Mouse (Mus musculus) brown adipose tissue, adult 24 weeks (tissue): ENCODE data around the gene Vstm2l. TPM values are rescaled to one million over a fixed set of nuclear protein-coding genes. Genes with fewer than 3 reads are reported as not detected.
A peak's percentile ranks its signal among the peaks of the same experiment; 100 is the strongest.

Experiments used
- H3K27ac ChIP-seq: fragments of 200-500 bp; replicated peaks from 2 replicates; pipeline ENCODE4 v1.5.1; 2012; ENCODE audit warnings: low read depth, mild to moderate bottlenecking, low read length
- H3K4me1 ChIP-seq: fragments of 200-500 bp; 2 replicates; pipeline ENCODE4 v1.6.1; 2012; ENCODE audit warnings: low read length, mixed read lengths; ENCODE audit not compliant: control insufficient read depth, insufficient read depth, insufficient read length
- H3K4me3 ChIP-seq: fragments of 200-500 bp; 2 replicates; pipeline ENCODE4 v1.5.1; 2012; ENCODE audit warnings: low read depth, mild to moderate bottlenecking, low read length, moderate library complexity; ENCODE audit not compliant: insufficient read depth
- polyA plus RNA-seq: library from polyadenylated mRNA; stranded (reverse); fragments of >200 nt; gene quantifications from 2 replicates; pipeline ENCODE4 v1.2.4, GENCODE M21; 2012; ENCODE audit not compliant: missing spikeins, insufficient read depth, insufficient read length

The Vstm2l gene
- polyA plus RNA-seq, 1 experiment, result not detected

- Histone ChIP-seq H3K4me3 (no peak overlapping the region), H3K4me1 (no peaks in the 10 kb centered on the region), H3K27ac (no peak overlapping the region)
These were observed 4.1 kb downstream of the Vstm2l start for GRCm38 (mm10) chr2:157918529-157918928.

- H3K27ac ChIP-seq, result no peak overlapping the region
- no peak overlapping the region for H3K4me3 ChIP-seq
- no peaks in the 10 kb centered on the region for H3K4me1 ChIP-seq
These were observed 7.1 kb downstream of the Vstm2l start for GRCm38 (mm10) chr2:157921551-157921950.

- H3K27ac ChIP-seq, result no peak overlapping the region
- H3K4me1 ChIP-seq, result no peaks in the 10 kb centered on the region
- no peak overlapping the region for H3K4me3 ChIP-seq
These were observed 9.0 kb downstream of the Vstm2l start for GRCm38 (mm10) chr2:157923406-157923805.

- H3K4me3 ChIP-seq, result no peak overlapping the region
- no peak overlapping the region for H3K27ac ChIP-seq
- no peaks in the 10 kb centered on the region for H3K4me1 ChIP-seq
These were observed 10.1 kb downstream of the Vstm2l start for GRCm38 (mm10) chr2:157924504-157924903.

GRCm38 (mm10) chr2:157926502-157926901, 12.0 kb downstream of the Vstm2l start:
- no peak overlapping the region for H3K4me3 ChIP-seq
- H3K4me1 ChIP-seq, result no peaks in the 10 kb centered on the region
- no peak overlapping the region for H3K27ac ChIP-seq

- H3K4me1 ChIP-seq, result no peaks in the 10 kb centered on the region
- no peak overlapping the region for H3K27ac ChIP-seq
- no peak overlapping the region for H3K4me3 ChIP-seq
These were observed 12.5 kb downstream of the Vstm2l start for GRCm38 (mm10) chr2:157926927-157927326.

GRCm38 (mm10) chr2:157927397-157927796, 12.9 kb downstream of the Vstm2l start:
- Histone ChIP-seq H3K4me3 (no peak overlapping the region), H3K27ac (no peak overlapping the region), H3K4me1 (no peaks in the 10 kb centered on the region)

- H3K4me1 ChIP-seq, result no peaks in the 10 kb centered on the region
- no peak overlapping the region for H3K27ac ChIP-seq
- H3K4me3 ChIP-seq, result no peak overlapping the region
These were observed 13.4 kb downstream of the Vstm2l start for GRCm38 (mm10) chr2:157927815-157928214.

GRCm38 (mm10) chr2:157932655-157933054, 18.2 kb downstream of the Vstm2l start:
- Histone ChIP-seq H3K4me3 (no peak overlapping the region), H3K27ac (no peak overlapping the region), H3K4me1 (no peaks in the 10 kb centered on the region)

- Histone ChIP-seq H3K4me3 (no peak overlapping the region), H3K4me1 (no peaks in the 10 kb centered on the region), H3K27ac (no peak overlapping the region)
These were observed 21.2 kb downstream of the Vstm2l start for GRCm38 (mm10) chr2:157935444-157936171.

GRCm38 (mm10) chr2:157936676-157937075, 22.2 kb downstream of the Vstm2l start:
- no peak overlapping the region for H3K4me3 ChIP-seq
- no peaks in the 10 kb centered on the region for H3K4me1 ChIP-seq
- no peak overlapping the region for H3K27ac ChIP-seq

- Histone ChIP-seq H3K27ac (no peak overlapping the region), H3K4me3 (no peak overlapping the region), H3K4me1 (0 out of 2 replicates have a peak, but pooled peaks cover 4% of the 10 kb centered on the region)
These were observed 26.2 kb downstream of the Vstm2l start for GRCm38 (mm10) chr2:157940586-157941185.

- Histone ChIP-seq H3K4me3 (peak overlapping the region; percentile 44), H3K27ac (no peak overlapping the region), H3K4me1 (0 out of 2 replicates have a peak, but pooled peaks cover 4% of the 10 kb centered on the region)
These were observed 29.2 kb downstream of the Vstm2l start for GRCm38 (mm10) chr2:157943514-157944155.

GRCm38 (mm10) chr2:157944156-157944893, 29.9 kb downstream of the Vstm2l start:
- Histone ChIP-seq H3K4me3 (peak overlapping the region; percentile 44), H3K27ac (no peak overlapping the region), H3K4me1 (0 out of 2 replicates have a peak, but pooled peaks cover 4% of the 10 kb centered on the region)

GRCm38 (mm10) chr2:157953978-157954377, 39.5 kb downstream of the Vstm2l start:
- Histone ChIP-seq H3K4me3 (no peak overlapping the region), H3K27ac (no peak overlapping the region), H3K4me1 (no peaks in the 10 kb centered on the region)
